Comparison of ENCODE assay signal across 15 mouse cellular contexts in the genomic region with DNA sequence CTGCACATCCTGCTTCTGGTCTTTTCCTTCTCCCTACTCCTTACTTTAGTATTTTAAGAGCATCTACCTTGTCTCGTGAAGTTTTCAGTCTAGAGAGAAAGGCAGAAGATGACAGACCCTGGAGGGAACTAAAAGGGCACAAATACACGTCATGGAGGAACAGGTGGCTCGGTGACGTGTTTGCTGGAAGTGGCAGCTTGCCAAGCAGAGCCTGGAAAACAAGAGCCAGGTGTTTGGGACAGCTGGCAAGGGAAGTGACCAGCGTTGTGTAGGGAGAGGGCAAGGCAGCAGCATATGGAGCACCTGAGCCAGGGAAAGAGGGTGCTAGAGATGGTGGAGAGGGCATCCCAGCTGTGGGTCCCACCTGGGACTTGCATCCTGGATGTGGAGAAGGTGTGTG. TPM values are rescaled to one million over a fixed set of nuclear protein-coding genes. Genes with fewer than 3 reads are reported as not detected.
"Had no signal": no experiment of that assay in that cellular context is flagged by ENCODE, and none has a peak within 500 bp of the region (broad histone marks: within the 10 kb centered on the region; RNA-seq: fewer than 3 reads in every experiment).

No protein-coding gene starts in this region.

- ATAC-seq: lung, postnatal 0 days; midbrain, embryonic 15.5 days had no signal

- H3K9me3 ChIP-seq: liver, embryonic 15.5 days; midbrain, embryonic 15.5 days; neural tube, embryonic 12.5 days had no signal

- H3K4me2 ChIP-seq: liver, embryonic 11.5 days; liver, embryonic 15.5 days; midbrain, embryonic 11.5 days; midbrain, embryonic 15.5 days; neural tube, embryonic 12.5 days had no signal

- H3K4me3 ChIP-seq: liver, embryonic 15.5 days; midbrain, embryonic 15.5 days; neural tube, embryonic 12.5 days had no signal

- H3K4me1 ChIP-seq: liver, embryonic 15.5 days; midbrain, embryonic 15.5 days; neural tube, embryonic 12.5 days had no signal

- H3K27me3 ChIP-seq: liver, embryonic 15.5 days; midbrain, embryonic 15.5 days; neural tube, embryonic 12.5 days had no signal

- H3K27ac ChIP-seq: liver, embryonic 15.5 days; midbrain, embryonic 15.5 days; neural tube, embryonic 12.5 days had no signal

- H3K36me3 ChIP-seq: liver, embryonic 15.5 days; midbrain, embryonic 15.5 days; neural tube, embryonic 12.5 days had no signal

- H3K9ac ChIP-seq: liver, embryonic 15.5 days; midbrain, embryonic 15.5 days; neural tube, embryonic 12.5 days had no signal

- DNase-seq: kidney, adult 8-10 months; kidney, postnatal 25 days; layer of hippocampus, adult 9-11 months; layer of hippocampus, postnatal 36 days; lung, adult 2 months; lung, postnatal 36 days; thymus, postnatal 36 days had no signal

RNA-seq across cellular contexts. Expression of a gene that starts 51.6 kb away (rescaled TPM):
- polyA plus RNA-seq: intestine, embryonic 14.5 days; liver, embryonic 15.5 days; thymus, postnatal 0 days had no signal
